Mouse (Mus musculus) skeletal muscle tissue, adult 2 months (tissue): ENCODE data around the gene Hoxb1.

Experiments
- DNase-seq: peaks from one replicate; pipeline ENCODE4 v3.0.0-alpha.2; 2012; ENCODE audit warnings: low read depth, low spot score

Gene Hoxb1

DNA sequence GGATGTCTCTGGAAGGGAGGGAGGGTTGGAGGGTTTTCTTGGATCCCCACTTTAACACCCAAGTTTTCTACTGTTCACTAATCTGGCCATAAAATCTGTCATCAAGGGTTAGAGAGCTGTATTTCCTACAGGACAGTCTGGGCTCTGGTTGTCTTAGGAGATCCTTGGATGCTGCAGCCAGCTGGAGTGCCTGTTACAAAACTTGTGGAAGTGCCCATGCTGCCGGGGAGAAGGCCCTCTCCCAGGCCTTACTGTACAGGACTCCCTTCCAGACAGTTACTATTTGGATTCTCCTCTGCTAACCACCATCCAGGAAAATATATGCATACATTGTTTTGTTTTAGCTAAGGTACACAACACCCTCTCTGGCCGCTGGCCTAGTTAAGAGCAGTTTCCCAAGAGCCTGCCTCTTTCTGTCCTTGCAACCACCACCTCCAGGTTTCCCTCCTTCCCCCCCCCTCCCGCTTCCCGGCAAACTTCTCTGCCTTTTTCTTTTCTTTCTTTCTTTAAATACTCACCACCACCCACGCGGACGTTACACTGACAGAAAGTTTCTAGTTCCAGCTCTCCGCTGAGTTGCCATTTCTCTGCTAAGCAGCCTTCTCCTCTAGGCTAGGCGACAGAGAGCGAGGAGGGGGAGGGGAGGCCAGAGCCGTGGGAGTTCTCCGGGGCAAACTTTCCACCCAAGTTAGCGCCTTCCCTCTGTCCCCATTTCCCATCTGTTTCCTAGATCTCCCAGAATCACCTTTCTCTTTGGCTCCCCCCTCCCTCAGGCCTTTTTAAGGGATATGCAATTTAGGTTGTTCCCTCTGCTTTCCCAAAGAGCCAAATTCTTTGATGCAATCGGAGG is 15.8 kb upstream of the Hoxb1 start:
- no peak for DNase-seq

DNA sequence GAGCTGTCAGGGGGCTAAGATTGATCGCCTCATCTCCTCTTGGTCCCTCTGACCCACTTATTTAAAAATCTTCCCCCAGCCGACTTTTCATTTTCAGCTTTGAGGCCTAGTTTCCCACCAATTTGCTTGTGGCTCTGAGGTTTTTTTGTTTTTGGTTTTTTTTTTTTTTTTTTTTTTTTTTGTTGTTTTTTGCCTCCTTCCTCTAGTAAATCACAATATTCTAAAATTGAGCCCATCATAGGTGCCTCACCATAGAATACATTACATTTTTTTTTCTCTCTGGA is 15.3 kb upstream of the Hoxb1 start, which contains the start of gene Hoxb2:
Gene Hoxb2 (plus strand): TSS at position 185 of the 284 bp plus-strand sequence.
- DNase-seq = no peak

GRCm38 (mm10) chr11:96350791-96351190 is 14.8 kb upstream of the Hoxb1 start:
- DNase-seq = no peak

DNA sequence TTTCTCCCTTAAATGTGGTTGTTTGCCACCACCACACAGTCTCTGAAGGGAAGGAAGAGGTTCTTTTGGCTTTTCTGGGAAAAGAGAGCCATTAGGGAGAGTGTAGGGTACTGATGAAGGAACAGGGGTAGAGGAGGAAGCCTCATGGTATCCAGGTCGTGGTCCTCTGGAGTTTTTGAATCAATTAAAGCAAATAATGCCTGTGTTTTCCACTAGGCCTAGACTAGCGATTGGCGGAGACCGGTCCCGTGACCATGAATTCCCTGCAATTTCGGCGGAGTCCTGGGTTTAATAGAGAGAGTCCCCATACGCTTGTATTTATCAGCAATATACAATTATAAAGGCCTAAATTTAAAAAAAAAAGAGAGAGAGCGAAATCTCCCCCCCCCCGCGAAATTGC is 14.2 kb upstream of the Hoxb1 start:
- DNase-seq = no peak

DNA sequence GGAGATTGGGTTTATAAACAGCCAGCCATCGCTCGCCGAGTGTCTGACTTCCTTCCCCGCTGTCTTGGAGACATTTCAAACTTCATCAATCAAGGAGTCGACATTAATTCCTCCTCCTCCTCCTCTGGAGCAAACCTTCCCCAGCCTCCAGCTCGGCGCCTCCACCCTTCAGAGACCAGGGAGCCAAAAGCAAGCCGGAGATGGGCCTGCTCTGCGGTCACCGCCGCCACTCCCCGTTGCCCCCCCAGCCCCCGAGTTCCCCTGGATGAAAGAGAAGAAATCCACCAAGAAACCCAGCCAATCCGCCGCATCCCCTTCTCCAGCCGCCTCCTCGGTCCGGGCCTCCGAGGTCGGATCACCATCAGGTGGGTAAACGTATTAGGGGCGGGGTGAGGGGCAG is 13.7 kb upstream of the Hoxb1 start:
- DNase-seq = no peak

- DNase-seq = no peak
Measured at GRCm38 (mm10) chr11:96352691-96353521, 12.6 kb upstream of the Hoxb1 start.

- DNase-seq = no peak
Measured at GRCm38 (mm10) chr11:96353522-96353841, 12.1 kb upstream of the Hoxb1 start.

- no peak for DNase-seq
Measured at GRCm38 (mm10) chr11:96353939-96354338, 11.6 kb upstream of the Hoxb1 start.

GRCm38 (mm10) chr11:96354376-96354775 is 11.2 kb upstream of the Hoxb1 start:
- no peak for DNase-seq

DNA sequence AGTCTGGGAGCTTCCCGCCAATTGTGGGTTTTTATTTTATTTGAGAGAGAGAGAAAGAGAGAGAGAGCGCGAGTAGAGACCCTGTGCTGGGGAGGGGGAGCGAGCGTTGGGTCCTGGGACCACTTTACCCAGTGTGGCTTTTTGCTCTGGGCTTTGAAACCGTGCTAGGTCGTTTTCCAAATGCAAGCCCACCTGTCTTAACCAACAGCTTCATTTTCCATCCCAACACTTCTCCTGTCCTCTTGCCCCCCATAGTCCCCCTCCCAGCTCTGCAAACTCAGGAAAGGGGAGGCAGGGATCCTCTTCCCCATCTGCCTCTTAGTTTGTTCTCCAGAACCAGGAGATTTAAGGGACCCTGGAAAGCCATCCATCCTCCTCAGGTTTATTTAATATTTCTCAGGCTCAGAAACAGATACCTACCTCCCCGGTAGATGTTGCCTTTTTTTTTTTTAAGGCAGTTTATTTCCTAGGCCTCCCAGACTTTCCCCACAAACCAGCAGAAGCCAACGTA is 10.7 kb upstream of the Hoxb1 start:
- no peak for DNase-seq

DNA sequence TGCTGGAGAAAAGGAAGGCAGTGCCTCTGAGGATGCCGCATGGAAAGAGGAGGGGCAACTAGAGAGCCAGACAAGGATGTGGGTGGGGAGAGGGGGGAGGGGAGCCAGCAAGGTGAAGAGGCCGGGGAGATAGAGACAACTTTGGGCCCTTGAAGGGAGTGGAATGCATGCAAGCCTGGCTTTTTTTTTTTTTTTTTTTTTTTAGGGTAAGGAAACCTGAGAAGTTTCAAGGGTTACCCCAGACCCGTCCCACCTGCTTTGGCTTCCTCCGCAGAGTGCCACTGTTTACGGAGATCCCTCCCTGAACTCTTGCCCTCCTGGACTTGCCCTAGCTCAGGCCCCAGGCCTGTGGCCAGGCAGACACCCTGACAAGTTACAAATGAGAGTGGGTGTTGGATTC is 1.7 kb upstream of the Hoxb1 start:
- DNase-seq = no peak

DNA sequence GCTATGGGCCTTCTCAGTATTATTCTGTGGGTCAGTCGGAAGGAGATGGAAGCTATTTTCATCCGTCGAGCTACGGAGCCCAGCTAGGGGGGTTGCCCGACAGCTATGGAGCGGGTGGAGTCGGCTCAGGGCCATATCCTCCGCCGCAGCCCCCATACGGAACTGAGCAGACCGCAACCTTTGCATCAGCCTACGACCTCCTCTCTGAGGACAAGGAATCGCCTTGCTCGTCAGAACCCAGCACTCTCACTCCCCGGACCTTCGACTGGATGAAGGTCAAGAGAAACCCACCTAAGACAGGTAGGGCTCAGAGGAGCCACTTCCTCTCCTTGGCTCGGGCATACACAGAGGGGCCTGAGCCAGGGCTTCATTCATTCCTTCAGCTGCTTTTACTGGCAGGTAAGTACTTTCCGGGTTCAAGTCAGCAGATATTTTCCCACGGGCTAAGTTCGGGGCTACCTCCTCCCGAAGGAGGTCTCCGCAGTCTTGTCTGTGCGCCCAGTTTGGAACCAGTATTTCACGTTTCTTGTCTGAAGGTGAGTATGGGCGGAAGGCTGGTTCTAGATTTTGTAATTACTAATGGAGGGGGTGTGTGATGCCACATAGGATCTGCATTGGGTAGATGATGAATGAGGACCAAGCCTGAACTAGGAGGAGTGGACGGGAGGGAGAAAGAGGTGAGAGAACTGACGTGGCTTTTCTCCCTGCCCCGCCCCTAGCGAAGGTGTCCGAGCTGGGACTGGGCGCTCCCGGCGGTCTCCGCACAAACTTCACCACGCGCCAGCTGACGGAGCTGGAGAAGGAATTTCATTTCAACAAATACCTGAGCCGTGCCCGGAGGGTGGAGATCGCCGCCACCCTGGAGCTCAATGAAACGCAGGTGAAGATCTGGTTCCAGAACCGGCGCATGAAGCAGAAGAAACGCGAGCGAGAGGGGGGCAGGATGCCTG is 815 bp downstream of the Hoxb1 start:
- no peak for DNase-seq

DNA sequence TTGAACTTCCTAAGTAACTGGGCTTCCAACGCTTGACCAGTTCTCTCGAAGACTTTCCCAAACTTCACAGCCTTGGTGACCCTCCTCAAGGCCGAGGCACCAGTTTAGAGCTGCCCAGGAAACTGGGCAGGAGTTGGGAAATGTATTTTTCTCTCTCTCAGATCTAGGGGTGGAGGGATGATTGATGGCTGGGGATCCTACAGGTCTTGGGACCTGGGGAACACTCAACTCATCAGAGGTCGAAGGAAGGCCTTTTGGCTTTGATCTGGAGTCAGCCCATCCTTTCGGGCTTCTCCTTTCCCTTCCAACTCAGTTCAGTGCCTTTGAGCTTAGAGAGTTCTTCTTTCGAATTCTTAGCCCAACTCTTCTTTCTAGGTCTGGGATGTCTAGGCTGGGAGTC is 1.6 kb downstream of the Hoxb1 start:
- no peak for DNase-seq

GRCm38 (mm10) chr11:96368686-96369085 is 3.1 kb downstream of the Hoxb1 start:
- no peak for DNase-seq

GRCm38 (mm10) chr11:96369140-96369539 is 3.6 kb downstream of the Hoxb1 start:
- no peak for DNase-seq

- no peak for DNase-seq
Measured at GRCm38 (mm10) chr11:96371726-96372125, 6.2 kb downstream of the Hoxb1 start.

GRCm38 (mm10) chr11:96372519-96372918 is 7.0 kb downstream of the Hoxb1 start:
- DNase-seq = no peak

GRCm38 (mm10) chr11:96374810-96375209 is 9.3 kb downstream of the Hoxb1 start:
- no peak for DNase-seq

GRCm38 (mm10) chr11:96383381-96383780 is 17.8 kb downstream of the Hoxb1 start:
- DNase-seq = no peak

DNA sequence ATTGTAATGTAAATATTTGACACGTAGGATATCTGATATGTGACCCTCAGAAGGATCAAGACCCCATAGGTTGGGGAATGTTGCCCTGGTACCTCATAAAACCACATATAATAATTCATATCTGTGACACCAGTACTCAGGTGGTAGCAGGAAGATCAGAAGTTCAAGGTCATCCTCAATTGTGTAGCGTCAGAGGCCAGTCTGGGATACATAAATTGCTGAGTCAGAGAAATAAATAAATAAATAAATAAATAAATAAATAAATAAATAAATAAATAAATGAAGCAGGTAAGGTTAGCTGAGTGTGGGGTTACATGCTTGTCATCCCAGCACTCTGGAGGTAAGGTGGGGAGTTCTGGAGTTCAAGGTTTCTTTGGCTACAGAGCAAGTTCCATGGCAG is 22.1 kb downstream of the Hoxb1 start:
- DNase-seq = no peak

GRCm38 (mm10) chr11:96396772-96397626 is 31.4 kb downstream of the Hoxb1 start:
- no peak for DNase-seq
